Mouse (Mus musculus): ENCODE measurements at regions not wholly inside any gene's neighbourhood (a gene's known extent, or its start where the extent isn't known, plus 50 kb on each side); places are given as distances from the start of the nearest gene placed in this dataset.

- DNase-seq (ENCODE audit: low spot score) = peak; percentile 52
These were observed 68.6 kb upstream of the Rph3a start for GRCm38 (mm10) chr5:121078531-121078930.

- DNase-seq (ENCODE audit: low spot score) = no peak
These were observed 66.8 kb upstream of the Rph3a start for GRCm38 (mm10) chr5:121076741-121077140.

GRCm38 (mm10) chr5:121068821-121069220 lies 58.9 kb upstream of the Rph3a start:
- peak; percentile 3 for DNase-seq (ENCODE audit: low spot score)

GRCm38 (mm10) chr5:121064721-121065120 lies 54.8 kb upstream of the Rph3a start:
- no peak for DNase-seq (ENCODE audit: low spot score)

GRCm38 (mm10) chr5:121062930-121063584 lies 53.2 kb upstream of the Rph3a start:
- no peak for DNase-seq (ENCODE audit: low spot score)

GRCm38 (mm10) chr5:121061688-121062087 lies 51.8 kb upstream of the Rph3a start:
- no peak for DNase-seq (ENCODE audit: low spot score)
